Mouse (Mus musculus) retina, postnatal 7 days (tissue): ENCODE data around the gene Maf.
A peak's percentile ranks its signal among the peaks of the same experiment; 100 is the strongest.

ENCODE experiments used
- DNase-seq: peaks from one replicate; pipeline ENCODE4 v3.0.0-alpha.2; 2012; ENCODE audit warnings: low read depth, low spot score

The Maf gene

DNA sequence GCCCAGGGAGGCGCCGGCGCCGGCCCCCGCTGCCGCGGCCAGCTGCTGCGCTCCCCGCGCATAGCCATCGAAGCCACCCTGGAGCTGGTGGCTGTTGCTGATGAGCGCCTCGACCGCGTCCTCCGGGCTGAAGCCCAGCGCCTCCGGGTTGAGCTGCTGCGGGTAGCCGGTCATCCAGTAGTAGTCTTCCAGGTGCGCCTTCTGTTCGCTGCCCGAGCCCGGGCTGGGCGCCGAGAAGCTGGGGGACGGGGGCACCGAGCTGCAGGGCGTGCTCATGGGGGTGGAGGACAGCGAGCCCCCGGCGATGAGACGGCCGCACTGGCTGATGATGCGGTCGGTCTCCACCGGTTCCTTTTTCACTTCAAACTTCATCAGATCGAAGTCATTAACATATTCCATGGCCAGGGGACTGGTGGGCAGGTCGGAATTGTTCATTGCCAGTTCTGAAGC lies 1.2 kb downstream of the Maf start:
- peak; percentile 13 for DNase-seq

GRCm38 (mm10) chr8:115705591-115706110 lies 1.9 kb downstream of the Maf start:
- DNase-seq, result peak; percentile 36

GRCm38 (mm10) chr8:115703056-115703455 lies 4.5 kb downstream of the Maf start:
- no peak for DNase-seq

DNA sequence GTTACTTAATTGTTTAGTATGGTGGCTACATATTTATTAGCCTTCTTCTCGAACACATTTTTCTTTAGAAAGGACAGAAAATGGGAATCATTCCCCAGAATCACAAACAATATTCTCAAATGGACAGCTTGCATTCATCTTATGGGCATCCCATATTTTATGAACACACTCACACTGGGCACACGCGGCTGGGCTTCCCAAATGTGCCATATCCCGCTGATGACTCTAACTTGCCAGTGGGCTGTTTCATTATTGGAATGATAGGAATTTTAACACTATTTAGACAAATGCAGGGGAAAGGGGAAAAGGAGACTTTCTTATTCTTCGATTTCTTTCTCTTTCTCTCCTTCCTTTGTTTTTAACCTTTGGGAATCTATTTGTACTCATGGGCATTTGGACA lies 6.6 kb downstream of the Maf start:
- DNase-seq, result no peak

DNA sequence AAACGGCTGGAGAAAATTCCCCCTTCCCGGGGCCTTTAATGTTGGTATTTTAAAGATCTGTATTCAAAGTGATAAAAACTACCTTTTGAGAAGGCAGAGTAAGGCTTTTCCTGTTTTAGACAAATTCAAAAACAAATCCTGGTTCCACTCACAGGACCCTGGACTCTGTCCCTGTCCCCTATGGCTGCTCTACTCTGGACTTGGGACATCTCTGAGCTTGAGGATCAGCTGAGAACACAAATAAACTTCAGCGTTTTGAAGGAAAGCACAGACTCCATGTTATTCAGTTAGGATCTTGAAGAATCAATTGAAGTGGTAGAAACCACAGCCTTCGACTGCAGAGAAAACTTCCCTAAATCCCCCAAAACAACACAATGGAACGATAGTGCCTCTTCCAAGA lies 8.4 kb downstream of the Maf start:
- no peak for DNase-seq

- DNase-seq, result no peak
These were observed 10.2 kb downstream of the Maf start for GRCm38 (mm10) chr8:115697410-115697809.

DNA sequence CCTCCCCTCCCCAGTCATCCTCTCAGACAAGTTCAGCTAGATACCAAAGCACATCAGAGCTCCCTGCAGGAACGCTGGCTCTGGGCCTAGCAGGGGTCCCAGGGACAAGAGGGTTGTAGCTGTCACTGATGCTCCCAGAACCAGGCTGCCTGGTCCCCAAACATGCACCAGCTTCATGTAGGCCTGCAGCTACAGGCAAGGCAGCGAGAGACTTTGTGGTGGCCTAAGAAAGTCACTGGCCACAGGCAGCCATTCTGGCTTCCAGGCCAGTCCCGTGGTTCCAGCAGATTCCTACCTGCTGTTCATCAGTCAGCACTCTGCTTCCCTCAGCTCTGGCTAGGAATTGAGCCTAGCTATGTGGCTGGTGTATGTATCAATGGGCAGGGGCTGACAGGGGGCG lies 10.9 kb downstream of the Maf start:
- no peak for DNase-seq

GRCm38 (mm10) chr8:115687349-115687748 lies 20.2 kb downstream of the Maf start:
- DNase-seq, result no peak

DNA sequence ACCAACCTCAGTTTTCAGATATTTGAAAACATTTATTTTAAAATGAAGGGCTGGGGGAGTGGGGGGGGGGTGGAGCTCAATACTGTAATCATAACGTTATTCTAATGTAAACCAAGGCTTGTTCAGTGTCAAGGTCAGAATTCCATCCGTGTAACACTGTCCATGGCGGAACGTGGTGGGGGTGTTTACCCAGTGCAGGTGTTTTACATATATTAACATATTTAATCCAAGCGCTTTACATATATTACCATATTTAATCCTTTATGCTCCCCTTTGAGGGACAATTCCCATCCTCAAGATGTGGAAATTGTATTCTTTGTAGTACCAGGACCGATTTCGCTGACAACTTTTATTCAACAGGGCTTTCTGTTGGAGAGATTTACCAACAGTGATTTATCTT lies 24.3 kb downstream of the Maf start:
- no peak for DNase-seq

DNA sequence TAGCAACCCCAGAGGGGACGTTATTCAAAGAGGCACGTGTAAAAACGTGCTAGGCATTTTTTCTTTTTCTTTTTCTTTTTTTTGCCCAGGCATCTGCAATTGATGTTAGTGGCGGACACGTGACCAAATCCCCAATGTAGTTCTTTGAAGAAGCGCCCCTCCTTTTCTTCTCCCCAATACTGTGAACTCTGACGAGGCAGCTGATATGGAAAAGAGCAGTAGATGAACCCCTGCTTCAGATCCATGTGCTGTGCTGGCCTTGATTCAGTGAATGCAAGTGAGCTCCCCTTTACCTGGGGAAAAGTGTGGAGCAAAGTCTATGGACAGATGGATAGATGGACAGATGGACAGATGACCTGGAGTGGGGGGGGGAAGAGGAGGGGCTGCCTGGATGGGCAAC lies 28.1 kb downstream of the Maf start:
- no peak for DNase-seq

DNA sequence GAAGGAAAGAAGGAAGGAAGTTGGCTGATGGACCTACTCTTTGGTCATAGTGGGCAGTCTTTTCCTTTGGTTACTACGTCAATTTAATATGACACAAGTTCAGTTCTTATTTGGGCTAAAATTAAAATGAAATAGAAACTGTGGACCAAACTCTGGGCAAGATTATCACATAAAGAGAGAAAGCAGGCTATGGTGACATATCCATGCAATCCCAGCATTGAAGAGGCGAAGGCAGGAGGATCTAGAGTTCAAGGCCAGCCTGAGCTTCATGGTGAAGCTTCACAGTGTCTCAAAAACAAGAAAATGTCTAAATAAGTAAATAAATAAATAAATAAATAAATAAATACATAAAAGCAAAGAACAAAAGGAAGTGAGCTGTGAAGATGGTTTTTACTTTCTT lies 42.7 kb downstream of the Maf start:
- no peak for DNase-seq

- DNase-seq, result no peak
These were observed 57.5 kb downstream of the Maf start for GRCm38 (mm10) chr8:115650110-115650521.

GRCm38 (mm10) chr8:115645139-115645538 lies 62.5 kb downstream of the Maf start:
- DNase-seq, result no peak

DNA sequence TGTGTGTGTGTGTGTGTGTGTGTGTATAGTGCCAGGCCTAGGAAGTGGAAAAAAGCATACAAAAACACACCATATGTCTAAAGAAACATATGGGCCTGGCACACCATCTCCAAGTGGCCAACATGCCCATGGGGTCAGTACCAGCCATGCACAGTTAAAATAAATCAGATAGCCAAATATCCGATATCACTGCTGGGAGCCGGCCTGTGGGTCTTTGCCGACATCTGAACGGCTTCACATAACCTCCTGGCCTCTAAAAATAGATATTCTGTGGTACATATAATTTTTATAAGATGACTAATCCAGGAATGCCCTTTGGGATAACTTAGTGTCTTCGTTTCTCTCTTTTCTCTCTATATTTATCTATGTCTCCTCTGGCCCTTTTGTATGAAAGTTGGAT lies 65.7 kb downstream of the Maf start:
- no peak for DNase-seq

DNA sequence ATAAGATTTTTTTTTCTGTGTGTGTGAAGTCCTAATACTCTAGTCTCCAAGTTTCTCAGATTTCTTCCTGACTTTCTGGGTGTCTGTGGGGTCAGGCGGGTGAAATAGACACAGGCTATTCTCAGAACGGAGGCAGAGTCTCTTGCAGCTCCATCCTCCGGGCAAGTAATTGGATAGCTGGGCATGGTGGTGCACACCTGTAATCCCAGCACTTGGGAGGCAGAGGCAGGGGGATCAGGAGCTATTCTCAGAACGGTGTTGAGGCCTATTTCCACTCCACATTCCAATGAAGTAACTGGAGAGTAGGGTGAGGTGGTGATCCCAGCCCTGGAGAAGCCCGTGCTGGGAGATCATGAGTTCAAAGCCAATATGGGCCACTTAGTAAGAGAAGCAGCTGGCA lies 67.6 kb downstream of the Maf start:
- DNase-seq, result no peak

- no peak for DNase-seq
These were observed 70.8 kb downstream of the Maf start for GRCm38 (mm10) chr8:115636751-115637150.
